Mouse (Mus musculus): ENCODE data around the gene Cct5. TPM values are rescaled to one million over a fixed set of nuclear protein-coding genes. Genes with fewer than 3 reads are reported as not detected.

The Cct5 gene
- polyA plus RNA-seq, 1 experiment from 2014 or later, result 600 TPM

DNA sequence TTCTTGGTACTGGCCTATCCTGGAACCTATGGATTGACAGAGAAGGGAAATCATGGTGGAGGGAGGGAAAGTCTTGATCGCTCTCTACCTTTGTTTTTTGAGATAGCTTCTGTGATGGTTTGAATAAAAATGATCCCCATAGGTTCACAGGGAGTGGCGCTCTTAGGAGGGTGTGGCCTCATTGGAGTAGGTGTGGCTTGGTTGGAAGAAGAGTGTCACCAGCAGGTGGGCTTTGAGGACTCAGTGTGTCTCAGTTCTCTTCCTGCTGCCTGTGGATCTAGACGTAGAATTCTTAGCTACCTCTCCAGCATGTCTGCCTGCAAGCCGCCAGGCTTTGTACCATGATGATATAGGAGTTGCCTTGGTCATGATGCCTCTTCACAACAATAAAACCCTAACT, 39.6 kb downstream of the Cct5 start:
- 91% methylated on average over 4 of the region's 4 CpGs for WGBS
- no peak overlapping the region for H3K4me2 ChIP-seq

GRCm38 (mm10) chr15:31561390-31561789, 40.2 kb downstream of the Cct5 start:
- no peaks in the 10 kb centered on the region for H3K36me3 ChIP-seq (ENCODE audit: poor library complexity, severe bottlenecking)
- no peaks in the 10 kb centered on the region for H3K27me3 ChIP-seq
- no peak overlapping the region for H3K4me2 ChIP-seq
- ATAC-seq, result no peak
- H3K4me3 ChIP-seq, result no peak overlapping the region
- no peak overlapping the region for H3K9ac ChIP-seq
- 82% methylated on average over 6 of the region's 6 CpGs for WGBS
- H3K4me1 ChIP-seq, result no peaks in the 10 kb centered on the region
- H3K9me3 ChIP-seq (replicated peaks), result no peaks in the 10 kb centered on the region
- H3K27ac ChIP-seq, result no peak overlapping the region

More for the DNA sequence above, 39.6 kb downstream of the Cct5 start:
- Histone ChIP-seq H3K4me1 (no peaks in the 10 kb centered on the region), H3K36me3 (ENCODE audit: poor library complexity, severe bottlenecking) (no peaks in the 10 kb centered on the region), H3K27me3 (no peaks in the 10 kb centered on the region), H3K27ac (no peak overlapping the region), H3K9ac (no peak overlapping the region), H3K4me3 (no peak overlapping the region), H3K9me3 (replicated peaks) (no peaks in the 10 kb centered on the region)
- ATAC-seq, result no peak

- no peaks in the 10 kb centered on the region for H3K27me3 ChIP-seq
- H3K36me3 ChIP-seq (ENCODE audit: poor library complexity, severe bottlenecking), result no peaks in the 10 kb centered on the region
- H3K9me3 ChIP-seq (replicated peaks), result no peaks in the 10 kb centered on the region
- H3K4me1 ChIP-seq, result no peaks in the 10 kb centered on the region
- 88% methylated on average over 2 of the region's 2 CpGs for WGBS
- H3K9ac ChIP-seq, result no peak overlapping the region
- no peak overlapping the region for H3K4me2 ChIP-seq
- no peak overlapping the region for H3K27ac ChIP-seq
- no peak for ATAC-seq
- H3K4me3 ChIP-seq, result no peak overlapping the region
Observed at GRCm38 (mm10) chr15:31554855-31555254, 46.7 kb downstream of the Cct5 start.

GRCm38 (mm10) chr15:31550381-31550780, 51.2 kb downstream of the Cct5 start:
- Histone ChIP-seq H3K9me3 (replicated peaks) (no peaks in the 10 kb centered on the region), H3K4me1 (no peaks in the 10 kb centered on the region), H3K9ac (no peak overlapping the region), H3K4me3 (no peak overlapping the region), H3K4me2 (no peak overlapping the region), H3K27ac (no peak overlapping the region), H3K27me3 (no peaks in the 10 kb centered on the region), H3K36me3 (ENCODE audit: poor library complexity, severe bottlenecking) (no peaks in the 10 kb centered on the region)
- 78% methylated on average over 4 of the region's 4 CpGs for WGBS
- no peak for ATAC-seq

DNA sequence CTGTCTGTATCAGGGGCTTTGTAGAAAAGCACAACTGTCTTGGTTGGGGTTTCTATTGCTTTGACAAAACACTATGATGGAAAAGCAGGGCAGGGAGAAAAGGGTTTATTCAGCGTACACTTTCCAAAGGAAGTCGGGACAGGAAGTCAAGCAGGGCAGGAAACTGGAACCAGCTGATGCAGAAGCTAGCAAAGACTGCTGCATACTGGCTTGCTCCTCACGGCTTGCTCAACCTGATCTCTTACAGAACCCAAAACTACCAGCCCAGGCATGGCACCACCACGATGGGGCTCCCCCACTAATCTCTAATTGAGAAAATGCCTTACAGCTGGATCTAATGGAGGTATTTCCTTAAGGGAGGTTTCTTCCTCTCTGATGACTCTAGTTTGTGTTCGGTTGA, 54.2 kb downstream of the Cct5 start:
- Histone ChIP-seq H3K27ac (no peak overlapping the region), H3K9me3 (replicated peaks) (no peaks in the 10 kb centered on the region), H3K27me3 (no peaks in the 10 kb centered on the region), H3K4me1 (peaks cover 8% of the 10 kb centered on the region), H3K4me3 (no peak overlapping the region), H3K36me3 (ENCODE audit: poor library complexity, severe bottlenecking) (no peaks in the 10 kb centered on the region), H3K4me2 (no peak overlapping the region), H3K9ac (no peak overlapping the region)
- no peak for ATAC-seq
- WGBS, result 69% methylated on average over 5 of the region's 5 CpGs

DNA sequence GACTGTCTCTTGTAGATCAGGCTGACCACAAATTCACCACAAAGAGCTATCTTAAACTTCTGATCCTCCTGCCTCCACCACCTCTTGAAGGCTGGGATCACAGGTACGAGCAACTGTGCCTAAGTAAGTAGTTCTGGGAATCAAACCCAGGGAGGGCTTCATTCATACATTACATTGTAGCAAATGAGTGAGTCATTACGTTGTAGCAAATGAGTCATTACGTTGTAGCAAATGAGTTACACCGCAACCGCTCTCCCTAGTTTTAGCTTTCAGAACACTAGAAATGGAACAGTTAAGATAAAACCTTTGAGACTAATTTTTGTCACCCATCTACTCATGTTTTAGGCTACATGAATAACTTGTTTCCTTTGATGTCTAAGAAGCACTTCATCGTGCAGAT, 55.3 kb downstream of the Cct5 start:
- ATAC-seq, result no peak
- no peak overlapping the region for H3K9ac ChIP-seq
- H3K4me1 ChIP-seq, result peaks cover 18% of the 10 kb centered on the region
- H3K27ac ChIP-seq, result no peak overlapping the region
- no peaks in the 10 kb centered on the region for H3K9me3 ChIP-seq (replicated peaks)
- H3K27me3 ChIP-seq, result no peaks in the 10 kb centered on the region
- 81% methylated on average over 6 of the region's 6 CpGs for WGBS
- H3K4me3 ChIP-seq, result no peak overlapping the region
- no peaks in the 10 kb centered on the region for H3K36me3 ChIP-seq (ENCODE audit: poor library complexity, severe bottlenecking)
- no peak overlapping the region for H3K4me2 ChIP-seq

DNA sequence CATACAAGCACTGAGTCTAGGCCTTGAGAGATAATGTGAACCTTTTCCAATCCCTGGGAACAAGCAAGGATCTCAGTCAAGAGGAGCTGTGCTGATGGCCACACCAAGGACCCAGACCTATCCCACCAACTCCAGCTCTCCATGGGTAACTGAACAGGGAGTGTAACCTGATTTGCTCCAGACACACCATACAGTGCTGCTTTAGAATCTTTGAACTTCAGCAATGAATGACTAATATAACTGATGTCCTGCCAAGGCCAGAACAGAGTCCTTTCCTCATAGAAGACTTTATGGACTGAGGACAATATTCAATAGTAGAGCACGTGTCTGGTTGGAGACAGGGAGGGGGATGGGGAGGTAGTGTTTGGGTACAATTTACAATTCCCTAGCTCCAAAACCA, 56.5 kb downstream of the Cct5 start:
- ATAC-seq, result no peak
- peaks cover 18% of the 10 kb centered on the region for H3K4me1 ChIP-seq
- H3K27me3 ChIP-seq, result no peaks in the 10 kb centered on the region
- no peak overlapping the region for H3K9ac ChIP-seq
- H3K4me2 ChIP-seq, result no peak overlapping the region
- H3K4me3 ChIP-seq, result no peak overlapping the region
- no peaks in the 10 kb centered on the region for H3K9me3 ChIP-seq (replicated peaks)
- no peaks in the 10 kb centered on the region for H3K36me3 ChIP-seq (ENCODE audit: poor library complexity, severe bottlenecking)
- H3K27ac ChIP-seq, result no peak overlapping the region
- WGBS, result 88% methylated on average over 1 of the region's 1 CpGs

GRCm38 (mm10) chr15:31543246-31543645, 58.4 kb downstream of the Cct5 start:
- no peaks in the 10 kb centered on the region for H3K36me3 ChIP-seq (ENCODE audit: poor library complexity, severe bottlenecking)
- H3K4me2 ChIP-seq, result no peak overlapping the region
- H3K27me3 ChIP-seq, result no peaks in the 10 kb centered on the region
- peaks cover 18% of the 10 kb centered on the region for H3K4me1 ChIP-seq
- H3K27ac ChIP-seq, result no peak overlapping the region
- no peak overlapping the region for H3K9ac ChIP-seq
- H3K9me3 ChIP-seq (replicated peaks), result no peaks in the 10 kb centered on the region
- 10% methylated on average over 3 of the region's 3 CpGs for WGBS
- H3K4me3 ChIP-seq, result no peak overlapping the region
- ATAC-seq, result no peak

DNA sequence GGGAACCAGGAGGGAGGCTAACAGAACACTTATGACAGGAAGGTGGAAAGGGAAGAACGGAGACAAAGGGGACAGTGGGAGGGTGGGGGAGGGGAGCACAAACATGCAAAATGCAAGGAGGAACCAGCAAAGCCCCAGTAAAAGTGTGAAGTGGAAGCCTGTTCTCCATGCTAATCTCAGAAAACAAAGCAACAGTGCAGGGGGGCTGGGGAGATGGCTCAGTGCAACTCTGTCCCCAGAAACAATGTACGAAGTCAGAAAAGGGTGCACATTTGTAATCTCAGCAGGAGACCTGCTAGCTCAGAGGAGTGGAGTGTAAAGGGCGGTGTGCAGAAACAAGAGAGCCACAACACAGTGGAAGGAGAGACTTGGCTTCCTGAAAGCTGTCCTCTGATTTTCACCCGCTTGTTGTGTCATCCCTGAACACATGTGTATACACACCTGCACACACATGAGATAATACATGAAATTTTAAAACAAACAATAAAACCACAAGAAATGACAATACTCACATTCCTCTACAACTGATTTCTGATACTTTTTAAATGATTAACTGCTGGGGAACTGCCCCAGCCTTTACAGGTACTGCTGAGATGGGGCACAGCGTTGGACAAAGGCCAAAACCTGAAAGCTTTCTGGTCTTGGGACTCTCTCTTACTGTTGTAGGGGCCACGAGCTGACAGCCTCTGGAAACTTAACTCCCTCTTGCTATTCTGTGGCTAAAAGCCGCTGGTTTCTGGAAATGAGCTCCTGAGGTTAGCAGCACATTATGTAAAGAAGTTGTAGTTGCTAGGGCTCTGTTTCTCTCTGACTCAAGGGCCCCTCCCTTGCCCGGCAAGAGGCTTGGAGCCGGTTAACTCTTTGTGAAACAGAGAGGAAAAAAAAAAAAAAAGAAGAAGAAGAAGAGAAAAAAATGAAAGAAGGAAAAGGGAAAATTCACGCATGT, 59.3 kb downstream of the Cct5 start:
- peak overlapping the region; percentile 66 for H3K27ac ChIP-seq
- 5% methylated on average over 10 of the region's 10 CpGs for WGBS

More for the DNA sequence above, 59.3 kb downstream of the Cct5 start:
- H3K4me3 ChIP-seq, result no peak overlapping the region
- H3K36me3 ChIP-seq (ENCODE audit: poor library complexity, severe bottlenecking), result no peaks in the 10 kb centered on the region
- peak overlapping the region; percentile 20 for H3K4me2 ChIP-seq
- ATAC-seq, result peak; percentile 34; the same call in 1 of the 2 replicates
- H3K9ac ChIP-seq, result peak overlapping the region; percentile 5; the same call in 1 of the 2 replicates
- peaks cover 18% of the 10 kb centered on the region for H3K4me1 ChIP-seq
- H3K27me3 ChIP-seq, result no peaks in the 10 kb centered on the region
- no peaks in the 10 kb centered on the region for H3K9me3 ChIP-seq (replicated peaks)

Other genes with a start within 250 kb of the Cct5 start
- 0.34 and 0.42 TPM in 2 replicates for gene Ankrd33b, start 234.1 kb downstream of the Cct5 start, polyA plus RNA-seq (2015; fragmentation: Nextera tagmentation; extraction: Ambion mirVana)
- gene Ropn1l, start 148.1 kb downstream of the Cct5 start, polyA plus RNA-seq (2015; fragmentation: Nextera tagmentation; extraction: Ambion mirVana), result 1.6 and 2.1 TPM in 2 replicates
- gene March6, start 70.8 kb downstream of the Cct5 start, polyA plus RNA-seq (2015; fragmentation: Nextera tagmentation; extraction: Ambion mirVana), result 57.5 and 66.4 TPM in 2 replicates
- gene Cmbl, start 36.4 kb downstream of the Cct5 start, polyA plus RNA-seq (2015; fragmentation: Nextera tagmentation; extraction: Ambion mirVana), result 2.1 TPM in 2 replicates
- gene Fam173b, start within 50 bp of the Cct5 start, polyA plus RNA-seq (2015; fragmentation: Nextera tagmentation; extraction: Ambion mirVana), result 12.0 and 13.8 TPM in 2 replicates